Mouse (Mus musculus) mouse embryonic stem cell (cell line): ENCODE results near the gene Lztr1.
"Not testable (repeated sequence)": the region's sequence is repeated elsewhere in the genome, so short reads cannot be mapped to it uniquely, and the experiment has no call there.

Source experiments
- in situ Hi-C, 2 experiments: fragments of 300-500 bp; cut with MboI; formaldehyde crosslinking; loops; 1 replicate in 1 of 2; 3 replicates in 1 of 2; pipeline ENCODE4 v1.14.3; 2019 to 2020; ENCODE audit warnings: low sequenced_read_pairs in 2 of 2, low pct_unique_long_range_greater_than_20kb in 1 of 2, mixed read lengths in 1 of 2; ENCODE audit not compliant: unreplicated experiment in 1 of 2

Gene Lztr1

DNA sequence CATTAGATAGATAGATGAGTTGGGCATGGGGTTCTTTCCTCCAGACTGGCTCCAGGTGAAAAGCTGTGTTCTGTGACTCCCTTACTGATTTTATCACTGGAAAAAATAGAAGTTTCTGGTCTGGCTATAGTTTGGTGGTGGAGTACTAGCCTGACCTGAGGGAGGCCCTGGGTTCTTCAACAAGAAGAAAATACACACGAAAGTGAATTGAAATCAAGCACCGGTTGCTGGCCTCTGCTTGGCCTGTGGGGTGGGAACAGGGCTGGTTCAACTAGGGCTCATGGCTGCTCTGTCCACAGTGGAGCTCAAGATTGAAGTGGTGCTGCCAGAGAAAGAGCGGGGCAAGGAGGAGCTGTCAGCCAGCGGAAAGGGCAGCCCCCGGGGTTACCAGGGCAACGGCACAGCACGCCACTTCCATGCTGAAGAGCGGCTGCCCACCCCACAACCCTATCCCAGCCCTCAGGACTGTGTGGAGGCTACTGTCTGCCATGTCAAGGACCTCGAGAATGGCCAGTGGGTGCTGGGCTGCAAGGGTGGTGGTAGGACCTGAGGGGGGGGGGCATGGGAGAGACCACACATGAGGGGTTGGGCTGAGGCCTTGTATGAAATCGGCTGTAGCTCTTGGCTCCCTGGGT, 9.1 kb upstream of the Lztr1 start:
- in situ Hi-C loops = no loop called here

DNA sequence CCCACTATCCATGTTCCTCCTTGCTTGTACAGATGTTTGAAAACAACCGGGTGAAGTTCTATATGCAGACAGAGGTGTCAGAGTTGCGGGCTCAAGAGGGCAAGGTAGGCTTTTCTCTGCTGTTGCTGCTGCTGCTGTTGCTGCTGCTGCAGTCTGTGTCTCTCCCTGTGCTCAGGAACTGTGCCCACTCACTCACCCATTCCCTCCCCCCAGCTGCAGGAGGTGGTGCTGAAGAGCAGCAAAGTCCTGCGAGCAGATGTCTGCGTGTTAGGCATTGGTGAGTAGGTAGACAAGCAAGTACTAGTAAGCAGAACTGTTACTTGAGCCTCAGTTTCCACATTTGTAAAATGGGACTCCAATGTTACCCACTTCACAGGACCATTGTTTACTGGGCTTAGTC, 5.8 kb upstream of the Lztr1 start:
- in situ Hi-C loops = no loop called here

DNA sequence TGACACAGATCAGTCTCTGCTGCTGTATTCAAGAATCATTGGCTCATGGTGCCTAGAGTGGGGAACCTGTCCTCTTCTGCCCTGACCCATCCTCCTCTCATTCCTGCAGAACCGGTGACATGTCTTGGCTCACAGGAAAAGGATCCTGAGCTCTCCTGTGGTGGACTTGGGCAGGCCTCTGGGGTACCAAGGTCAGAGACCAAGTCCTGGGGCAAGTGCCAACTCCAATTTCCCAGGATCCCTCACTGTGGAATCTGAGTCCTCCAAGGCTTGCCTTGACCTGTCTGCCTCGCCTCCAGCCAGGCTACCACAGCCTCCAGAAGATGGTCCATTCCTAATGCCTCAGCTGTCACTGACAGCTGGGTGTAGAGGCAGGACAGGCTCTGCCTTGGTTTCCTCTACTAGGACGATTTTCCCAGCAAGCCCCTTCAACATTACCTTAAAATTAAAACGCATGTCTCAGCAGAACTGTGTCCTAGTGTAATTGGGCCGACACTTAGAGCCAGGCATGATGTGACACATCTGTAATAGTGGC, 1.4 kb upstream of the Lztr1 start:
- in situ Hi-C loops = no loop called here

- in situ Hi-C loops = not testable (repeated sequence)
These were observed 457 bp upstream of the Lztr1 start for GRCm38 (mm10) chr16:17508031-17508430.

GRCm38 (mm10) chr16:17509240-17509597, 731 bp downstream of the Lztr1 start:
- in situ Hi-C loops = no loop called here

DNA sequence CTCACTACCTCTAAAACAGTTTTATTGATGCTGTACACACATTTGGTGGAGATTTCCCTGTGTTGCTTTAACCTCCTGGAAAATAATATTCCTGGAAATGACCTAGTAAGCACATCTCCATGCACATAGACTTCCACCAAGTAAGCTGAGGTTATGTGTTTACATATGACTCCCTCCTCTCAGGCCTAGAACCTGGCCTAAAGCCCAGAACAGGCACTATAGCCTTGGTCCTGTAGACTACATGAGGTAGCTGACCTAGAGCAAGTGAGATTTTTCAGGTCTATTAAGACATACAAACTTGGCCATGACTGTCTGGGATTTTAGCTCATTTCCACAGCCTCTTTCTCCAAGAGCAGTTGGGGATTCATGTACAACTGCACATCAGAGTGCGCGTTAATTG, 1.7 kb downstream of the Lztr1 start:
- in situ Hi-C loops = no loop called here

DNA sequence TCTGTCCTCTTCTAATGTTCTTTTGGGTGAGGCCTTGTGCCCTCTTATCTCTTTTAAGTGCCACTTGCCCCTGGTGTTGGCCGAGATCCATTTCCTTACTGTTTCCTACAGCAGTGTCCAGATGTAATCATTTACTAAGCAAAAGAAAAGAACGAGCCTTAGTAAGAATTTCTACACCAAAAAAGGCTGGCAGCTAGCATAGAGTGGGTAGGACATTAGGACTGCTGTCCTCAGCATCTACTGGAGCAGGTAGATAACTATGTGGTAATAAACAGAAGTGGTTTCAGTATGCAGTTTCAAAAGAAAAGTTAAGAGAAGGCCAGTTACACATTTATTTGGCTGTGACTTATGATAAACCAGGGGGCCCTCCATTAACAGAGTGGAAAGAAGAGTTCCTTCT, 2.2 kb downstream of the Lztr1 start:
- in situ Hi-C loops = no loop called here

DNA sequence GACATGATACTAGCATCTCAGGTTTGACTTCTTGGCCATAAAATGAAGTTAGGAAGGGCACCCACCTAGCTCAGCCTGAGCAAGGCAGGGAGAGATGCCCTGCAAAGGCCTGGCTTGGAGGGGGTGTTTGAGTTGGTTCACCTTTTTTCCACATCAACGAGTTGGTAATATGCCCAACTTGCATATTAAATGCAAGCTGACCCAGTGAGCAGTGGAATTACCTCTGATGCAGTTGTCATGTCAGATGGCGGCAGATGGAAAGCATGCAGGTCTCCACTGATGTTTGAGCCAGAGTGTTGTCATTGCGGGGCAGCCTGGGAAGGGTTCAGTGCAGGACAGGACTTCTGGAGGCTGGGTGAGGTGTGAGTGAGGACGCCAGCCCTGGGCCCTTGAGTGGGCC, 2.9 kb downstream of the Lztr1 start:
- in situ Hi-C loops = no loop called here

DNA sequence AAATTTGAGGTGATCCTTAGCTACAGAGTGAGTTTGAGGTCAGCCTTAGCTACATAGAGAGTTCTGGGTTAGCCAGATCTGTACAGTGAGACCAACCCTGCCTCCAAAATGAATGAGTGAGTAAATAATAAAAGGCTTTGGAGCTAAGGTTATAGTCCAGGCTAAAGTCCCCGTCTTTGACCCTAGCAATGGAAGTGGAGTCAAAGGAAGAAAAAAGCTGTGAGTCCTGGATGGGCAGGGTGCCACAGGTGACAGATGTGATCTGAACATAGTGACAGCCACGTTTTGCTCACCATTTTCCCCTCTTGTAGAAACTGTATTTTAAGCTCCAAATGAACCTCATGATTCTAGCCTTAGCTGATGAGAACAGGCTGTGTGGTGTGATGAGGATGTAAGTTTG, 10.4 kb downstream of the Lztr1 start:
- in situ Hi-C loops = no loop called here

DNA sequence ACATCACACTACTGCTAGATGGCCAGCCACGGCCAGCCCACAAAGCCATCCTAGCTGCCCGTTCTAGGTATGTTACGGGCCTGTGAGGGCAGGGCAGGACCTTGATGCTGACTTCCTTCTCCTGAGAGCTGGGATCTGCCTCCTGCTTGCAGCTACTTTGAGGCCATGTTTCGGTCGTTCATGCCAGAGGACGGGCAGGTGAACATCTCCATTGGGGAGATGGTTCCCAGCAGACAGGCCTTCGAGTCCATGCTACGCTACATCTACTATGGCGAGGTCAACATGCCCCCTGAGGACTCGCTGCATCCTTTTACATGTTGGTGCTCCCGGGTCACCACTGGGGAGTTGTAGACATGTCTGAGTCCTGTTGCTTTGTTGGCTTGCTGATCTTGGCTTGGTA, 15.7 kb downstream of the Lztr1 start:
- in situ Hi-C loops = no loop called here

DNA sequence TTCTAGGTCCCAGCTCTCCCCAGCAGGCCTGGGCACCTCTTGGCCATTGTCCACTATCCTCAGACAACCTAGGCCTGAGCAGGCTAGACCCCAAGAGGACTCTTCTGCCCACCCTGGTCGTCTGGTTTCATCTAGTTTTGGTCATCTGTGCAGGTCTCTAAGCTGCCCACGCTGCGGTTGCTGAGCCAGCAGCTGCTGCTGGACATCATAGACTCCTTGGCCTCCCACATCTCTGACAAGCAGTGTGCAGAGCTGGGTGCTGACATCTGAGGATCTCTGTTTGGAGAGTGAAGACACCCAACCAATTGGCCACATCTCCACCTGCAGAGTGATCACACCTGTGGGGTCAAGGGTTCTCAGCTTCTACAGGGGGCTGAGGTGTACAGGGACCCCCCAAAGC, 17.0 kb downstream of the Lztr1 start:
- in situ Hi-C loops = no loop called here

GRCm38 (mm10) chr16:17526223-17526622, 17.7 kb downstream of the Lztr1 start:
- in situ Hi-C loops = no loop called here

DNA sequence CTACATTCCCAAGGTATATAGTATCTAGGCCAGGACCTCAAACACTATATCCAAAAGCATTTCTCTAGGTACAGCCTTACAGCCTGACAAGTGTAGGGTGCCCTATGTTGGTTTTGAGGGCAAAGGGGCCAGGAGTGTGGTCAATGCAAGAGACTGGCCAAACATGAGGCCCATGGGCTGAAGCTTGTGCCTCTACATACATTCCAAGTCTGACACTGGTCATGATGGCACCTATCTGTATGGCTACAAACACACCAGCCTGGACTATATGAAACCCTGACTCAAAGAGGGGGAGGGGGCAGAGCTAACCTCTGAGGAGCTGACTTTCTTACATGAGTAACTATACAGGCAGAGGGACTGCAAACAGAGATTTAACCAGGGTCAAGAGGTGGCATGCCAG, 19.1 kb downstream of the Lztr1 start:
- in situ Hi-C loops = no loop called here

- in situ Hi-C loops = no loop called here
These were observed 19.8 kb downstream of the Lztr1 start for GRCm38 (mm10) chr16:17528276-17528675.

DNA sequence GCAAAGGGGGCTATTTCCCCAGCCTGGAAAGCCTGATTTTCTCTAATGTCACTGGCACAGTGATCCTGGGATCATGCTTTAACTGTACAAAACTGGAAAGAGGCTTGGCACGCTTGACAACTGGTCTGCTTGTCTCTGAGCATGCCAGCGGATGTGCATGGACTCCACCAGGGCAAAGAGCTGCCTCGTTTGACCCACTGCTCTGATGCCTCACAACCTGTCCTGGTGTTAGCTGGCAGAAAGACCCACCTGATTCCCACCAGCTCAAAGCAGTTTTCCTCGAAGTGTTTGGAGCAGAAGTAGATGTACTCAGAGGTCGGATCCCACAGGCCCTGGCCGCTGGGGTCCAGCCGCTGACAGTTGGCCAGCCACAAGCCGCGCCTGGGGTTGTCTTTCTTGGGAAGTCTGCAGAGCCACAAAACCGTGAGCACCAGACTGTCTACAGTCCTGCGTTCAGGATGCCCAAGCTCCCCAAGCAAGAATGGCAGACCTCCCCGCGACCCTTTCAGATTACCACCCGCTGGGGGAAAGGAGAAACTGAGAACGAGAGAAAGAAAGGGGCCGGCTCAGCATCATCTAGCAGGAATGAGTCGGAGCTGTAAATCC, 21.6 kb downstream of the Lztr1 start:
- in situ Hi-C loops = no loop called here

DNA sequence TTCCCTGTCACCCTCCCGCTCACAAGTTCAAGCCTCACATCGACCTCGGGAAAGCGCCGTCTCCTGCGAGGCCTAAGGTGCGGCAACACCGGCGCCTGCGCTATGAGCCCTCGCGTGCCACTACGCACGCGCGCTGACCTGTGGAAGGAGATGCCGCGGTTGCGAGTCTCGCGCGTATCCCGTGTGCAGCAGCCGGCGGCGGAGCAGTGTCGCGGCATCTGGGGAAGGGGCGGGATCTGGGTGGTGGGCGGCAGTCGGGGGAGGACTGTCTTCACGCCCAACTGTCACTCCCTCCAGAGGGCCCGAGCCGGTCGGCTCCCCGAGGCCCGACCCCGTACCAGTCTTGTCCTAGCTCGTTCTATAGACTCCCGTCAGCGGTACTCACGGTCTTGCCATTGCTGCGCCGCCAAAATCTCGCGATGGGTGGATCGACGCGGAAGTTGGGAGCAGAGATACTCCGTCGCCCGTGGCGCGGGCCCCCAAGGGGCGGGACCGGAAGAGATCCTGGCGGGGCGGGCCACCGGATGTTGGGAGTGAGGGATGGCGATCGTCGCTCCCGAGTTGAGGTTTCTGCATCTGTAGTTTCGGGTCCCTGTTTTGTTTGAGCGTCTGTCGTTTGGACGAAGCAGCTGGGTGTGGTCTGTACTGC, 22.3 kb downstream of the Lztr1 start, which contains the start of gene Thap7:
TSS of gene Thap7 (minus strand) at position 497 of the 649 bp plus-strand sequence.
- in situ Hi-C loops = no loop called here

DNA sequence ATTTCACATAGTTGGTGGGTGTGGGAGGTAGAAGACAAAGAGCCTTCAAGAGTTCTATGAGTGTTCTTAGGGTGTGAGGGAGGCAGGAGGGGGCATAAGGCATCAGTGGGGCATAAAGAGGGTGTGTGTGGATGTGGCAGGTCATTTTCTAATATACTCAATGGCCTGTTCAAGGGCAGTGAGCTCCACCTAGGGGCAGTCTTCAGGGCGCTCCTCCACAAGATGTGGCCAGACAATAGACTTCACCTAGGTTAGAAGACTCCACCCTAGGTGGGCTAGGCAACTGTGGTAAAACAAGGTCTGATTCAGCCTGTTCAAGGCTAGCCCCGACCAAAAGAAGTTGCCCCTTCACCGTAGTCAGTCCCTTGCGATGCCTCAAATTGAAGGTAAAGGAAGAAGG, 23.8 kb downstream of the Lztr1 start:
- in situ Hi-C loops = no loop called here

DNA sequence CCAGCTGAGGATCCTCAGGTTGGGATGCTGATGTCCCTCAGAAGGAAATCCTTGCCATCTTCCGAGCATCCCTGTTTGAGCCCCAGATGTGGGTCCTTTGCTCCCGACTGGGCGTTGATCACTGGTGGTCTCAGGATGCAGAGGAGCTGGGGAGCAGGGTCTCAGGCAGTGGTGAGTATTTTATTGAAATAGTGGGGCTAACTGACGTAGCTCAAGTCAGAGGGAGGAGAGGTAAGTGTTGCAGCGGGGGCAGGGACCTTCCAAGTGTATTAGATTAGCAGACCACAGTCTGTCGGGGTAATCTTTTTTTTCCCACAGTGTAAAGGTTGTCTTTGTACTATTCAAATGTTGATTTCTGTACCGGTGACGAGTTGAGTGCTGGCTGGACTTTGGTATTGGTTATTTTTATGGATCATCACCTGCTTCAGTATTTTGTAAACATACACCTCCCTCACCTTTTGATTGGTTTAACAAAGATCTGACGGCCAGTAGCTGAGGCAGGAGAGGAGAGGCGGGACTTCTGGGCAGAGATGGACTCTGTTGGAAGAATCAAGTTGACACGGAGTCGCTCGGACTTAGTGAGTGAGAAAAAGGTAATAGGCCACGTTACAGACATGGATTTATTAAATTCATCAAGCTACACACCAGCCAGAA, 24.3 kb downstream of the Lztr1 start:
- in situ Hi-C loops = no loop called here

DNA sequence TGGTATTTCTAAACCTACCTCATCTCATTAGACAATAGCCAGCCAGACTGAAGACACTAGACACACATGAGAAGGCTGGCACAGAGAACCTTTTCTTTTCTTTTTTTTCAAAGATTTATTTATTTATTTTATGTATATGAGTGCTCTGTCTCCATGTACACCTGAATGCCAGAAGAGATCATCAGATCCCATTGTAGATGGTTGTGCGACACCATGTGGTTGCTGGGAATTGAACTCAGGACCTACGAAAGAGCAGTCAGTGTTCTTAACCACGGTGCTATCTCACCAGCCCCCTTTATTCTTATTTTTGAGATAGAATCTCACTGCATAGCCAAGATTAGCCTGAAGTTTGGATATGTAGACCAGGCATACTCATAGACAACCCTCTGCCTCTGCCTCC, 28.1 kb downstream of the Lztr1 start:
- in situ Hi-C loops = no loop called here
